Mouse (Mus musculus) pancreas, adult 10 weeks (tissue): ENCODE measurements around the gene Ywhag. TPM values are rescaled to one million over a fixed set of nuclear protein-coding genes. Genes with fewer than 3 reads are reported as not detected.

Experiments used
- polyA plus RNA-seq: library from polyadenylated mRNA; stranded (reverse); fragments of 350-450 nt; fragmentation: Illumina TruSeq; extraction: RNeasy Lipid Tissue Mini Kit (QIAGEN cat#74804); gene quantifications from one replicate; pipeline ENCODE4 v1.2.3, GENCODE M21; 2015; ENCODE audit warnings: low read depth, low replicate concordance; ENCODE audit not compliant: insufficient read depth

The Ywhag gene
- 17.9 TPM for polyA plus RNA-seq

DNA sequence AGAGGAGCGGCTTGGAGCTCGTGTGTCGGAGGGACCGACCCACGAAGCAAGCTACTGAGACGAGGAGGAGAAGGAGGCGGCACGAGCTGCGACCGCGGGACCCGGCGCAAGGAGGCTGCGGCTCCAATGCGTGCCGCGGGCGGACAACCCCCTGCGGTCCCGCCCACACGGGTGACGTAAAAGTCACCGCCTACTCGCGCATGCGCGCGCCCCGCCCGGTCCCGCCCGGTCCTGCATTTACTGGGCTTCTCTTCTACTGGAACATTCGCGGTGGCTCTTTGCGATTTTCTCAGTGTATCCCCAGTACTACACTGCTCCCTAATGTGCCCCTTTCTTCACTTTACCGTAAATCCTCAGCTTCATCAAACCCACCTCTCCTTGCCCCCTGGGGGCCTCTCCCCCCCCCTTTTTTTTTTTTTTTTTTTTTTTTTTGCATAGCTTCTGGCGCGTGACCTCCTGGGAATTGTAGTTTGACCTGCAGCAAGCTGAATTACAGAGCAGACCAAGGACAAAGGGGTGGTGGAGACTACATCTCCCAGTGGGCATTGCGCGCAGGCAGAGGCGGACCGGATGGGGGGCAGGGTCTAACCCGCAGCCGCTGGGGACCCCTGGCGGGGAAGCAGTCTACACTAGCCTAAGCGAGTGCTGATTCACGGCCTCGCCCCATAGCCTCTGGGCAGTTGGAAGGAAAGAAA is at the start of gene Ywhag:
Gene Ywhag (minus strand): TSS at position 136 of the 695 bp plus-strand sequence.

DNA sequence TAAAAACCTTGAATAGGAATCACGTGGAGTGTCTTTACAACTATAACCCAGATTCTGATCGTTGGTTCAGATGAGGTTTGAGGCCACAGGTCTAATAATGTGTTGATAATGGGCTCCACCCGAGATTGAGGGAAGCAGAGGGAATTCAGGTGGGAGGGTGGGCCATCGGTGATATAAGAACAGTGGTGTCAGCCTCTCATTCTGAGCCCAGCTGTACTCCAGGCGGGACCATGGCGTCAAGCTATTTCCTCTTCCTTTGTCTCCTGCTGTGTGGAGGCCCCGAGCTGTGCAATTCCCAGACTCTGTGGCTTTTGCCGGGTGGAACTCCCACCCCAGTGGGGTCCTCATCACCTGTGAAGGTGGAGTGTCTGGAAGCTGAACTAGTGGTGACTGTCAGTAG is 45.5 kb upstream of the Ywhag start, which contains the start of gene Zp3:
Gene Zp3 (plus strand): TSS at position 196 of the 400 bp plus-strand sequence.

DNA sequence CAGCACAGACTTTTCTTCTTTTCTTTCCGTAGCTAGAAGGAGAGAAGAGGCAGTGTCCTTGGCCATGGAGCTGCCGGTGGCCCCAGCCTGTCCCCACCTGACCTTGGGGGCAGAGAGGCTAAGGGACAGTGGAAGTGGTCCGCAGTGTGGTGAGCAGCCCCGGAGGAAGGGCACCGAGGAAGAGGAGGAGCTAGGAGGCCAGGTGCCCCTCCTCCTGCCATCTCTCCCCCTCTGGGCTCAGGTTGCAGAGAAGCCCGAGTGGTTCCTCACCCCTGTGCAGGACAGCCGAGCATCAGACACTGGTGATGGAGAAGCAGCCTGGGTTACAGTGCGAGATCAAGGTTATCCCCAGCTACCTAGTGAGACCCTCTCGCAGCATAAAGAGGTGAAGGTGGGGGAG is 39.9 kb upstream of the Ywhag start, which contains the start of gene Ssc4d:
Gene Ssc4d (minus strand): TSS at position 167 of the 400 bp plus-strand sequence.

DNA sequence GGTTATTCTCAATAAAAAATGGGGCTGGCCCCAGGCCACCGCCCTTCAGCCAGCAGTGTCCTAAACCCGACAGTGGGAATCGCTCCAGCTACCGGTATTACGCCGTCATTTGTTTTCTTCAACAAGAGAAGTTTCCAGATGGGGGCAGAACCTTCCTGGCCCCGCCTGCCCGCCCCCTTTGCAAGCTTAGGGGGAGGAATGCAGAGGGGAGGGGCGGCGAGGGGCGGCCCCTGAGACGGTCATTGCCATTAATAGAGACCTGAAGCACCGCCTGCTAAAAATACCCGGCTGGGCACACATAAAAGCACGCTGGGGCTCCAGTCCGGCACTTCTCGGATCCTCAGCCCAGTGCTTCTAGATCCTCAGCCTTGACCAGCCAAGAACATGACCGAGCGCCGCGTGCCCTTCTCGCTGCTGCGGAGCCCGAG is 46.7 kb downstream of the Ywhag start, which contains the start of gene Hspb1:
Gene Hspb1 (plus strand): TSS at position 245 of the 428 bp plus-strand sequence.

Other genes starting within 250 kb of the Ywhag start
- 12.6 TPM for gene Tmem120a, start 190.2 kb downstream of the Ywhag start, polyA plus RNA-seq
- gene Styxl1, start 156.2 kb downstream of the Ywhag start, polyA plus RNA-seq: not detected
- 44.9 TPM for gene Mdh2, start 156.1 kb downstream of the Ywhag start, polyA plus RNA-seq
- gene Srrm3, start 127.7 kb downstream of the Ywhag start, polyA plus RNA-seq: 2.1 TPM
- gene Hspb1, start 46.7 kb downstream of the Ywhag start, polyA plus RNA-seq: 56.9 TPM
- gene Ssc4d, start 39.9 kb upstream of the Ywhag start, polyA plus RNA-seq: 2.0 TPM
- not detected for gene Zp3, start 45.5 kb upstream of the Ywhag start, polyA plus RNA-seq
- 4.0 TPM for gene Dtx2, start 60.2 kb upstream of the Ywhag start, polyA plus RNA-seq
- 40.8 TPM for gene Upk3b, start 103.9 kb upstream of the Ywhag start, polyA plus RNA-seq
- not detected for gene Upk3bl, start 119.9 kb upstream of the Ywhag start, polyA plus RNA-seq
- gene Rasa4, start 149.3 kb upstream of the Ywhag start, polyA plus RNA-seq: 12.8 TPM
- 22.9 TPM for gene Polr2j, start 182.0 kb upstream of the Ywhag start, polyA plus RNA-seq
- gene Lrwd1, start 201.5 kb upstream of the Ywhag start, polyA plus RNA-seq: 3.7 TPM
- 3.7 TPM for gene Alkbh4, start 201.5 kb upstream of the Ywhag start, polyA plus RNA-seq
- gene Orai2, start 236.1 kb upstream of the Ywhag start, polyA plus RNA-seq: 8.7 TPM